Mouse (Mus musculus): ENCODE measurements at regions not wholly inside any gene's neighbourhood (a gene's known extent, or its start where the extent isn't known, plus 50 kb on each side); places are given as distances from the start of the nearest gene placed in this dataset.
"Not testable (repeated sequence)": the region's sequence is repeated elsewhere in the genome, so short reads cannot be mapped to it uniquely, and the experiment has no call there.

DNA sequence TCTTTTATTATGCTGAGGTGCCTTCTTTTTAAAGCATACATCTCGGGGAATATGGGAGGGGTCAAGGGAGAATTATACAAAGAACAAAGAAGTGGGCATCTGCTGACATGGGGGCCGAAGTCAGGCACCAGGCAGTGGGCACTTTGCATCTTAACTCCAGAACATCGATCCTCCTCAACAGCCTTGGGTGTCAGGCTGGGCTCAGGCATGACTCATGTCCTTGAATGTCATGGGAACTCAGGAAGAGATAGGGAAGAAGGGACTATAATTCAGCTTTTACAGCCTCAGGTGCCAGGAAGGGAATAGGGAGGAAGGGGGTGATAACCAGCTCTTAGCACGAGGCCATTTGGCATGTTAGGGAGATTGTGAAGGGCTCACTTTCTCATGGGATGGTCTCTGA, 85.6 kb upstream of the Ptprz1 start:
- not testable (repeated sequence) for DNase-seq

DNA sequence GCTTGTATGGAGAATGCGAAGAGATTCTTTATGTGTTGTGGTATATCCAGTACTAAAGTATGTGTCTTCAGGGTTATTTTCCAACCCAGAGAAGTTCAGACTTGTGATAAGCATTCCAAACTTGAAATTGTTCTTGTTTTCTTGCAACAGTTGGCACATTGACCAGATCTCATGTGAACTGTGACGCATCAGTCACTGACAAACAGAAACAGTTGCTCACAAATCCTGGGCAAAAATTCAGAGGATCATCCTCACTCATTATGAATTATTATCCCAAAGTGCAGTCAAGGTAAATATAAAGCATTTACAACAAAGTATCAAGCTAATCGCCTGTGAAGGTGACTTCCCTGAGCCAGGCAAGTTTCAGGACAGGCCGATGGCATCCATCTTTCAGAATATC, 83.5 kb upstream of the Ptprz1 start:
- DNase-seq, result no peak

DNA sequence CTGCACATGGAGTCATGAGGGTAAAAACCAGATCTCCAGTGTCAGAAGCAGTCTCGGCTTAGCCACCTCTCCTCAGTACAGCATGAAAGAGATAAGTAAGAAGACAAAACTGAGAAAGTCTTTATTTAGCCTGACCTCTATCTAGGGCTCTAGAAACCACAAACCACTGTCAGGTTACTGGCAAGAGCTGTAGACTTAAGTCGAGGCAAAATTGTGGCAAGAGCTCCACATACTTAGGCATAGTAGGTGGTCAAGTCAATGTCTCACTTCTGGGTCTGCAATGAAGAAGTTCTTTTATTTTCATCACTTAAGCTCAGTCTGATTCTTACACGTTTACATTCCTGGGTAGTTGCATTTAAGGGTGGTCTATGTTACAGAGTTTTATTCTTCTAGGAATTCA, 82.7 kb upstream of the Ptprz1 start:
- DNase-seq, result no peak

DNA sequence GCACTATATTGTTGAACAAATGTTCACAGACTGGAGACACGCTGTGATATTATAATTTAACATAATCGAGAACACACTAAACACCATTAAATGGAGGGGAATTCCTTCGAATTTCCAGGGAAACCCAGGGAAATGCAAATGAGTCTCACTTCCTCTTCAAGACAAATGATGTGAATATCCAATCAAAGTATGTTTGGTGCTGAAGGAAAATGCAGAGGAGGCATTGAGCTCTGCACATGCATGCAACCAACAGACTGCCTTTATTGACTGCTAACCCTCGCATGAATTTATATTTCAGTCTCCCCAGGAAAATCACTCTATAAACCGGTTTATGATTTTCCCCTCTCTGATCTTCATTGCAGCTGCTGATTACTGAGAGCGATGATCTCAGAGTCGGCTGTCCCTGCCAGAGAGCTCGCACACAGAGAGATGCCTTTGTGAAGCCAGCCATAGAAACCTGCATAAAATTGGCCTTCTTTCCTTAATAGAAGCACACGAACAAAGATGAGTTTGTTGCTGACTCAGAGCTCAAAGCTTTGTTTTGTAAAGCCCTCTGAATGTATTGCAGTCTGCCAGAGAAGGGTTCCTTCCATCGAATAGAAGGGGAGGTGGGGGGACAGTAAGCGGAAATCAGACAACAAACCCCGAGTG, 81.1 kb upstream of the Ptprz1 start:
- peak; percentile 13 for DNase-seq

DNA sequence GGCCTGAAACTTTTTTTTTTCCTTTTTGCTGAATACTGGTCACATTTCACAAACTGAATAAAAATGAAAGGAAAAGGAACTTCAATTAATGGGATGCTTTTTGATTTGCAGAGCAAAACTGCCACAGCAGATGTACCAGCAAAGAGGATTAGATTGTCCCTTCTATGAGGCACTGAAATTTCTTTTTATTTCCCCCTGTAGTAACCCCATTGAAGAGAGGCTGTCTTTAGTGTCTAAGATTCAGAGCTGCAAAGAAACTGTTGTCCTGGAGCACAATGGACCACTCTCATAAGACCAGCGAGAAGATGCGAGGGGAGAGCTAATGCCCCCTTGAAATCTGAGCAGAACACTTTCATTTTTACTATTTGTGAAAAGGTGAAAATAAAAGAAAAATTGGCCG, 80.5 kb upstream of the Ptprz1 start:
- no peak for DNase-seq

DNA sequence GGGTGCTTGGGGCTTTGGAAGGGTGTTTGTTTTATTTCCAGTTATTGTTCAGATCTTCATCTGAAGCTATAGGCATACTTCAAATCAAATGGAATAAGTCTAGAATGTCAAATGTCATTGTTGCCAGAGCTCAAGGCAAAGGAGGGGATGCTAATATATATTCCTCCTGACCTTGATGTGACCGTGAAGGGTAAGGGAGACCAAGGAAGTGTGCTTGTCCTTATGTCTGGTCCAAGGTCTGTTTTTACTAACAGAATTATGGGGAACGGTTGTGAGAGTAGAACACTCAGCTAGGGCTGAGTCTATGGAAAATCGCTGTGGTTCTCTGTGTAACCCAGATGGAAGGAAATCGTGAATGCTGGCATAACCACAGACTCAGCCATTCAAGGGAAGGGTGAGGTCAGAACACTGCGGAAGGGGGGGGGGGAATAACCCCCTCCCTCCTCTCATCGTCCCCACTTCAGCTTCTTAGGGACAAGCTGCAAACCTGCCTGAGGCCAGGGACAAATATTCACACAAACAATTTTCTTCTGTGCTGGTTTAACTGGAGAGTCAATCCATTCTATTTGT, 79.9 kb upstream of the Ptprz1 start:
- DNase-seq, result no peak

DNA sequence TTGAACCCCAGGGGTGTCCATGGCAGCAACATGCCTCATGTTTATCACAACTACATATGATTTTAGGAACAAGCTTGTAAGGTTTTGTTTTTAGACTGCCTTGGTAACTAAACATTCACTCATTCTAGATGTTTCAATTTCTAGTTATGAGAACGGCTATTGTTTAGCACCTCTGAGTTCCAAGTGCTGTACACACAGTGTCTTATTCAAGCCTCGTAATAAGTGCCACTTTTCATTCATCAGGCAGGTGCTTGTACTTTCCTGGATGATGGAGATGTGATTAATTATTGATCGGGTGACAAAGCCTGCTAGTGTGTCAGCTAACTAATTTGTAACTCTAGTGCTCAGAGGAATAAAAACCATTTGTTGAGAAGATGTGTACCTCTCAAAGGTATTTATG, 73.4 kb upstream of the Ptprz1 start:
- DNase-seq, result no peak

DNA sequence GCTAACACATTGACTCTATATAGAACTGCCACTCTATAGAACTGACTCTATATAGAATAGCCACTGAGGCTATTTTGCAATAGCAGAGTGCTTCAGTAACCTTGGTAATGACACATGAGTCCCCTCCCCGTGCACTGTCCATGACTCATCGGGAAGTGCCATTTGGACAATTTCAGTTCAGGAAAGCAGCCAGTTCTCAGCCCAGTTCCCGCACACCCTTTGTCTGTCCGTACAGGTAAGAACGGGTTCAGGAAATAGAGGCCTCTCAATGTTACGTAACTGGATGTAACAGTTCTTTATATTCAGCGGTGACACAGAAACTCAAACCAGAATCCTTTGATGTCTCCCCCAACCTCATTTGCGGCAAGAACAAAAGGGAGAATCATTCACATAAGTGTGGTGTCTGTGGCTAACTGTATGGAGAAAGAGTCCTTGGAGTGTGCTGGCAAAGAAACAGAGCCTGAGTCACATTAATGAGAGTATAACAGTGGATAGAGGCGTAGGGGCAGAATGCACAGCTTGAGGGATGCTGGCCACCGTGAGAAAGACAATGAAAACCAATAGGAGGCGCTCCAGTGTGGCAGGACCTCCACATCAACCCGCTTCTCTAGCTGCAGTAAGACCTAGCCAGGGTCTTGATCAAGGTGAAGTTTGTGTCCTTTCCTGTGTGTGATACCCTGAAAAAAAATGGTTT, 72.8 kb upstream of the Ptprz1 start:
- DNase-seq, result no peak

DNA sequence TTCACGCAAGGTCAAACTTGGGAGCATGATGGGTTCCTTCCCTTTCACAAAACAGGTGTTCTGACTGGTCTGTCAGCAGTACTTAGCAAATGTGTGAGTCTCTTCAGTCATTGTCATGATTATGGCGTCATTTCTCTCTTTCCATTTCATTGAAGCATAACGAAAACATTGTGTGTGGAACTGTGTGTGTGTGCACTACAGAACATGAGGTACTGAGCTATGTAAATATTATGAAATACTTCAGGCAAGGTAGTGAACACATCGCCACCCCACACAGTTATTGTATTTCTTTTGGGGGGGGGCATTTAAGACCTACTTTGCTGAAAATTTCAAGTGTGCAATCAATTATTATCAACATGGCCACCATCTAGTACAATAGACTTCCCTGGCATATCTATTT, 71.4 kb upstream of the Ptprz1 start:
- DNase-seq, result no peak

DNA sequence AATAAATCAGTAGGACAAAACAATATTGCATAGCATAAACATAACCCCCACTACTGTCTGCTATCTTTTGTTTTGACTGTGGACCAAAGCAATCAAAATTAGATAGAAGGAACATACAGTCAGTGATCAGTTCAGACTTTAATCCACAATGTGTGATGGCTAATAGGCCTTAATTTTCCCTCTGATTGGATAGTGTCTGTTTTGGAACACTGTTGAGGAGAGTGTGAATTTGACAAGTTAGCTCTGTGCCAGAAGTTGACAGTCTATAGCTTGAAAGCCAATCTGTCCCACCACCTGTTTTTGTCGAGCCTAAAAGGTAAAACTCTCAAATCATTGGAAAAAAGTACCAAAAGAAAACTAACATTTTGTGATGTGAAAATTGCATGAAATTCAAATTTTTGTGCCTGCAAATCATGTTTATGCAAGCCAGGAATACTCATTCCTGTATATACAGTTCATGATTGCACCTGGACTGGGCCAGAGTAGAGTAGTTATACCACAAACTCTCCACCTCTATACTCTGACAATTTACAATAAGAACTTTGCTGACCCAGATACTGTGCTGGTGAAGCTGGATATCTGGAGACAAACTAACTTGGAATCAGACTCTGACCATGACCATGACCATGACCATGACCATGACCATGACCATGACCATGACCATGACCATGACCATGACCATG, 50.1 kb upstream of the Ptprz1 start:
- DNase-seq, result no peak

All from cerebellum, adult 11-12 months (tissue).